Mouse (Mus musculus) testis, adult 2 months (tissue): ENCODE measurements around the gene Myh14.

Experiments
- CTCF ChIP-seq: fragments of 200-500 bp; IDR thresholded peaks from 2 replicates; pipeline ENCODE4 v1.5.1; 2012; ENCODE audit warnings: low read depth, mild to moderate bottlenecking, inconsistent platforms, low read length, moderate library complexity; ENCODE audit not compliant: control insufficient read depth, insufficient read depth, insufficient replicate concordance
- POLR2A ChIP-seq: fragments of 200-500 bp; IDR thresholded peaks from 2 replicates; pipeline ENCODE4 v1.6.1; 2012; ENCODE audit warnings: low read depth, mild to moderate bottlenecking, inconsistent platforms, low read length, moderate library complexity; ENCODE audit not compliant: control insufficient read depth

GRCm38 (mm10) chr7:44584265-44584804 lies 86.3 kb downstream of the Myh14 start:
- no peak for TF ChIP-seq CTCF
- no peak for TF ChIP-seq POLR2A
